Mouse (Mus musculus) c-Kit-positive CD71-positive TER-119-positive erythroid progenitor cells, embryonic 14.5 days (primary cell): ENCODE results near the gene Zbtb12.
"Not testable (repeated sequence)": the region's sequence is repeated elsewhere in the genome, so short reads cannot be mapped to it uniquely, and the experiment has no call there.

Experiments used
- DNase-seq: peaks from one replicate; pipeline ENCODE4 v3.0.0-alpha.2; 2013; ENCODE audit warnings: low spot score

The Zbtb12 gene

GRCm38 (mm10) chr17:34874321-34874720 is 5.0 kb upstream of the Zbtb12 start:
- no peak for DNase-seq

DNA sequence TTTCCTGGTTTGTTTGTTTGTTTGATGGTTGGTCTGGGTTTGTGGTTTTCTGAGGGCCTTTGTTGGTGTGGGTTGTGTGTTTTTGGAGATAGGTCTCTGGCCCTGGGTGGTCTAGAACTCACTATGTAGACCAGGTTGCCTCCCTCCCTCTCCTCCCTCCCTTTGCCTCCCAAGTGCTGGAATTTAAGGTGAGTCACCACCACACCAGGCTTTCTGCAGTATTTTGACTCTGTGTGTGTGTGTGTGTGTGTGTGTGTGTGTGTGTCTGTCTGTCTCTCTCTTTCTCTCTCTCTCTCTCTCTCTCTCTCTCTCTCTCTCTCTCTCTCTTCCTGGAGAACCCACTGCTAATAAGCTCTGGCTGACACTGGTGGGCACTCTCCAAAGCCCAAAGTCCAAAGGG is 1.9 kb downstream of the Zbtb12 start:
- no peak for DNase-seq

DNA sequence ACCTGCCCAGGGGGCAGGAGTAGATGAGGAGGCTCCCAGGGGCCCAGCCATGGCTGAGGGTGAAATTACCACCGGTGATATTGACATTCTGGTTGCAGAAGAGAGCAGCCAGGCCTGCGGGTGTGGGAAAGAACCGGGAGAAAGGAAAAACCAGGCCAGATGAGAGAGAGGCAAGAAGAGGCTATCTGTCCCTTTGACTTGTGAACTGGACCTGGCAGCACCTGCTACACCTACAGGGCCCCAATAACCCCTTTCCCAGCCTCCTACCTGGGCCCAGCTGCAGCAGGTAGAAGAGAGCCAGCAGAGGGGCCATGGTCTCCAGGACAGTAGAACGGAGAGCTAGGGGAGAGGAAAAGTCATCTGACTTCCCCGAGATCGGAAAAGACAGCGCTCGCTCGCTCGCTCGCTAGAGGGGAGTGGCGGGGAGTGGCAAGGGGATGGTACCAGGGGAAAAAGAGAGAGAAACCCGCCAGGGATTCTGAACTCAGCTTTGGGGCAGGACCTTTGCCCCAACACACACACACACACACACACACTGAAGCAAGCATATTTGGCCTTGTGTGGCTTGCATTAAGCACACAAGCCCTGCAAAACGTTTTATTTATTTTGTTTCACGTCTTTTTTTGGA is 2.5 kb downstream of the Zbtb12 start, which contains the start of gene Gm20547:
Gm20547 (minus strand) TSS at position 360 of the 628 bp plus-strand sequence.
- no peak for DNase-seq

- no peak for DNase-seq
Measured at GRCm38 (mm10) chr17:34883332-34883731, 4.0 kb downstream of the Zbtb12 start.

- no peak for DNase-seq
Measured at GRCm38 (mm10) chr17:34884704-34885103, 5.4 kb downstream of the Zbtb12 start.

DNA sequence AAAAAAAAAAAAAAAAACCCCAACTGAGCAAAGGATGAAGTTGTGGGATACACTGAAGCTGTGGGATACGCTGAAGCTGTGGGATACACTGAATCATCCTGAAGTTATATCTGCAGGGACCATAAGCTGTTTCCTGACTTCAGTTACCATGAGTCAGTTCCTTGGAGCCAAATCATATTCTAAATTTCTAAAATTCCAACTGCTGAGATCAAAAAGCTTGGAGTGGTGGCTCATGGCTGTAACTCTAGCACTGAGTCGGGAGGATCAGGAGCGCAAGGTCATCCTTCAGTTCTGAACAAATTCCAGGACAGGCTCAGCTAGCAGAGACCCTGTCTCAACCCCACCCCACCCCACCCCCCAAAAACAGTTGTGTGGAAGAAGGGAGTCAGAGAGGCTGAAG is 6.3 kb downstream of the Zbtb12 start:
- no peak for DNase-seq

GRCm38 (mm10) chr17:34887942-34888341 is 8.7 kb downstream of the Zbtb12 start:
- DNase-seq = no peak

- DNase-seq = no peak
Measured at GRCm38 (mm10) chr17:34890074-34890743, 10.9 kb downstream of the Zbtb12 start.

DNA sequence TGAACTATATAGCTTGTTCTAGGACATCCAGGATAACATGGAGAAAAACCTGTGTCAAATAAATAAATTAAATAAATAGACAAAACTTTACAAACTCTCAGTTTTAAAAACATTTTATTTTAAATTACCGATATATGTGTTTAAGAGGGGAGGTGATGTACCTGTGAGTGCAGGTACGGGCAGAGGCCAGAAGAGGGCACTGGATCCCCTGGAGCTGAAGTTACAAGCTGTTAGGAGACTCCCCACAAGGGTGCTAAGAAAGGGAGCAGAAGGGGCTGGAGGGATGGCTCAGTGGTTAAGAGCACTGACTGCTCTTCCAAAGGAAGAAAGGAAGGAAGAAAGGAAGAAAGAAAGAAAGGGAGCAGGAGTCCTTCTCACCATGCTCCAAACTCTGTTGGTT is 12.1 kb downstream of the Zbtb12 start:
- DNase-seq = no peak

DNA sequence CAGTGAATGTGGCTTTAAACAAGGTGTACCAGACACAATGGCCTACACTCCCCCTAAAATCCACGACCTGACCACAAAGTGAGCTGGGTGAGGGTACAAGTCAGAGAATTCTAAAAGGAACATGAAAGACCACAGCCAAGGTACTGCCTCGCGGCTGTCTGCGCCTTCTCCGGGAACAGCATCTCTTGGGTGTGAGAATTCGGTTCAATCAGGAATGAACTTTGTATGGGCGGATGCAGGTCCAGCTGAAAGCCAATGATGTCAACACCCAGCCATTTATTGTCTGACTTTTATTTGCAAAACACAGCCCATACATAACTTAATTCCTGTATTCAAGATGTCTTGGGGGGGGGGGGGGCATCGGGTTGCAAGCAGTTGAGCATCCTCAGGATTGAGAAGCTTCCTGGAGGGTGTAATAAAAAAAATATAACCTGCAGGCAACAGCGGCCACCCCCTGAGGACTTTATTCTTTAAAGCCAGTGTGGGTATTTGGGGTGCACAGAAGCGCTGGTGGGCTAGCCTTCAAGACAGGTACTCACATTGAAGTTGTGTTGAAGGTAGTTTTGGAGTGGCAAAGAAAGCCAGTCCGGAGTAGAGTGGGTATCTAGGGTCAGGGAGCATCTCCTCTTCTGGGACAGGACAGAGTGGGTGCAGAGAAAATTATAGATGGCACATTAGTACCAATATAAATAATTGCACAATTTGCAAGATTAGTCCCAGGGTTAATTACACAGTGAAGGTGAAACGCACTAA is 14.0 kb downstream of the Zbtb12 start:
- no peak for DNase-seq

DNA sequence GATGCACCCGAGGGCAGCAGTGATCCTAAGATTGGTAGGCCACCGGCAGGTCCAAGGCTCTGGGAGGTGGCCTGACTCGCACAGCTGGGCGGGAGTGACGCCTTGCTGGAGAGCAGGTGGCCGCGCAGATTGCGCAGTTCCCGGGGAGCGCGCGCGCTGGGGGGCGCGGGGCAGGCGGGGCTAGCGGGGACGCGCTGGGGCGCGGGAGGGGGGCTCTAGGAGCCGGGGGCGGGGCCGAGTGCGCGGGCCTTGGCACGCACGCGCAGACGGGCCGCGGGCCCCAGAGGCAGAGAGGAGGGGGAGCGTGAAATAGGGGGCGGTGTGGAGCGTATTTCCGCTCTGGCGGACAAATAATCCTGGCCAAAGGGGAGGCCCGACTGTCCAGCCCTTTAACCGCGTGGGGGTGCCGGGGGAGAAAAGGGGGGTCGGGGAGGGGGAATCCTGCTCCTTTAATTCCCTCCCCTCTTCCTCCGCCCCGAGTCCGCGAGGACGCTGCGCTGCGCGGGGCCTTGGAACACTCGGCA is 14.9 kb downstream of the Zbtb12 start:
- peak; percentile 81 for DNase-seq

DNA sequence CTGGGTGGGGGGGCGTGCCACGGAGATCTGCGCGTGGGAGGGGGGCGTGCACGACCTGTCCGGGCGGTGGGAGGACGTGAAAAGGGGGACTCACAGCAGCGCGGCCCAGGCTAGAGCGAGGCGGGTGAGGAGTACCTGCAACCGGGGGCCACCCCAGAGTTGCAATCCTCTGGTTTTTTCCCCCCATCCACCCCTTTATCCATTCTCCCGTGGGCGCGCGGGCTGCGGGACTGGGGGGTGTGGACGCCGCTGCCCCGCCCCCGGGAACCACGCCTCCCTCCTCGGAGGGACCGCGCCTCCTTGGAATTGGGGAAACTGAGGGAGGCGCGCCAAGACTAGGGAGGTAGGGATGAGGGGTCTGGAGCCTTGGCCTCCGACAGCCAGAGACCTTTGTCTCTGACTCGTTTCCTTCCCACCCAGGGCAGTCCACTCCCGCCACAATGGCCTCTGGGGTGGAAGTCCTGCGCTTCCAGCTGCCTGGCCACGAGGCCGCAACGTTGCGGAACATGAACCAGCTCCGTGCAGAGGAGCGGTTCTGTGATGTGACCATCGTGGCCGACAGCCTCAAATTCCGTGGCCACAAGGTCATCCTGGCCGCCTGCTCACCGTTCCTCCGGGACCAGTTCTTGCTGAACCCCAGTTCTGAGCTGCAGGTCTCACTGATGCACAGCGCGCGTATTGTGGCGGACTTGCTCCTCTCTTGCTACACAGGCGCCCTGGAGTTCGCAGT is 15.7 kb downstream of the Zbtb12 start:
- no peak for DNase-seq

DNA sequence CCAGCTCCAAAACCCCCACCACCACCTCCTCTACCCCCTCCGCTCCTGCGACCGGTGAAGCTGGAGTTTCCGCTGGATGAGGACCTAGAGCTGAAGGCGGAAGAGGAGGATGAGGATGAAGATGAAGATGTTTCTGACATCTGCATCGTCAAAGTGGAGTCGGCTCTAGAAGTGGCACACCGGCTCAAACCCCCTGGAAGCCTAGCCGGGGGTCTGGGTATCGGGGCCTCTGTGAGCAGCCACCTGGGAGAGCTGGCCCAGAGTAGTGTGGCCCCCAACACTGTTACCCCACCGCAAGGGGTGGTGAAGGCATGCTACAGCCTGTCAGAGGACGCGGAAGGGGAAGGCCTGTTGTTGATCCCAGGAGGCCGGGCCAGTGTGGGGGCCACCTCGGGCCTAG is 16.4 kb downstream of the Zbtb12 start:
- no peak for DNase-seq

DNA sequence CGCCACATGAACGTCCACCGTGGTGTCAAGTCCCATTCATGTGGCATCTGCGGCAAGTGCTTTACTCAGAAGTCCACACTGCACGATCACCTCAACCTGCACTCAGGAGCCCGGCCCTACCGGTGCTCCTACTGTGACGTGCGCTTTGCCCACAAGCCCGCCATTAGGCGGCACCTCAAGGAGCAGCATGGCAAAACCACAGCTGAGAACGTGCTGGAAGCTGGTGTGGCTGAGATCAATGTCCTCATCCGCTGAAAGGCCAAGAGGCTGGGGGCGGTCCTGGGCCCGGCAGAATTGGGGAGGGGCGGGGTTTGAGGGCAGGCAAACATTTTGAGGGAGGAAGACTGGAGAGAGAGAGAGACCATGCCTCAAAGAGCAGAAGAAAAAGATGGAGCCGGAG is 17.1 kb downstream of the Zbtb12 start:
- DNase-seq = no peak

GRCm38 (mm10) chr17:34897373-34898159 is 18.3 kb downstream of the Zbtb12 start:
- no peak for DNase-seq

GRCm38 (mm10) chr17:34898160-34898586 is 18.9 kb downstream of the Zbtb12 start, which contains the start of the genes C2 and Ehmt2:
Gene C2, minus strand, starts transcription at chr17:34898265.
Gene Ehmt2, plus strand, starts transcription at chr17:34898469.
- peak; percentile 63 for DNase-seq

DNA sequence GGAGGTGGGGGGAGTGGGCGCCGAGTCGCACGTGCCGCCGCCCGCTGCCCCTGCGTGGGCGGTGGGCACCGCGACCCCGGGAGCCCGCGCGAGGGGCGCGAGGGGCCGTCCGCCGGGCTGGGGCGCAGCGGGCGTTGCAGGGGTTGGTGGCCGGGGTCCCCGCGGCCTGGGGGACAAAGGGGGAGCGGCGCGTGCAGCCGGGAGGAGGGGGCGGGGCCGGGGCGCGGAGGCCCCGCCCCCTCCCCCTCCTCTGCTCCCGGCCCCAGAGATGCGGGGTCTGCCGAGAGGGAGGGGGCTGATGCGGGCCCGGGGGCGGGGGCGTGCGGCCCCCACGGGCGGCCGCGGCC is 19.4 kb downstream of the Zbtb12 start:
- DNase-seq = no peak

GRCm38 (mm10) chr17:34899053-34899889 is 20.0 kb downstream of the Zbtb12 start:
- DNase-seq = no peak

DNA sequence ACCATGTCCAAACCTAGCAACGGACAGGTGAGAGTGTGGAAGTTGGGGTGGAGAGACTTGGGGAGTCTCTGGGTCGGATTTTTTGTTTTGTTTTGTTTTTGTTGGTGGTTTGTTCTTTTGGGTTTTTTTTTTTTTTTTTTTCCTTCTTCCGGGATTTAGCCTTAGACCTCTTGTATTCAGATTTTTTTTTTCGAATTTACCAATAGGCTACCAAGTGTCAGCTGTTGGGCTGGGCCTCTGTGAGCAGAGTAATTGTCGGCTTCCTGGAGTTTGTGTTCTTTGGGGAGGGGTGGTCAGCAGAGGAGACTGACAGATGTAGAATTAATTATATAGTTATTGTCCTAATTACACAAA is 20.6 kb downstream of the Zbtb12 start:
- DNase-seq = no peak

DNA sequence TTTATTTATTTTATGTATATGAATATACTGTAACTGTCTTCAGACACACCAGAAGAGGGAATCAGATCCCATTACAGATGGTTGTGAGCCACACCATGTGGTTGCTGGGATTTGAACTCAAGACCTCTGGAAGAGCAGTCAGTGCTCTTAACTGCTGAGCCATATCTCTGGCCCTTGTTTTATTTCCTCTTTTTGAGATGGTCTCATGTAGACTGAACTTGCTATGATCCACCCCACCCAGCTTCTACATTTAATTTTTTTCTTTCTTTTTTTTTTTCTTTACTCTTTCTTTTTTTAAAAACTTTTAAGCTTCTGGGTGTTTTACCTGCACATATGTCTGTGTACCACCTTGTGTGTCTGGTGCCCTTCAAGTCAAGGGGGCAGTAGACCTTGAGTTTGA is 21.5 kb downstream of the Zbtb12 start:
- not testable (repeated sequence) for DNase-seq
